Mouse (Mus musculus) heart, embryonic 15.5 days (tissue): ENCODE data around the gene Mex3b. TPM values are rescaled to one million over a fixed set of nuclear protein-coding genes. Genes with fewer than 3 reads are reported as not detected.

ENCODE experiments used
- ATAC-seq: fragments of 200-750 bp; cut with Nextera tagmentation; replicated peaks from 2 replicates; pipeline ENCODE4 v1.8.0; 2017; ENCODE audit warnings: low read depth, moderate TSS enrichment; ENCODE audit not compliant: insufficient number of reproducible peaks, insufficient read depth, low FRiP score
- H3K27ac ChIP-seq: fragments of 300-500 bp; sonication (generic); 2 replicates; pipeline ENCODE4 v1.5.1; 2015; ENCODE audit warnings: mild to moderate bottlenecking, inconsistent platforms
- H3K27me3 ChIP-seq: fragments of 300-500 bp; sonication (generic); 2 replicates; pipeline ENCODE4 v1.6.1; 2015; ENCODE audit warnings: inconsistent platforms
- H3K36me3 ChIP-seq: fragments of 300-500 bp; sonication (generic); 2 replicates; pipeline ENCODE4 v1.6.1; 2015; ENCODE audit warnings: mild to moderate bottlenecking, inconsistent platforms
- H3K4me1 ChIP-seq: fragments of 300-500 bp; sonication (generic); replicated peaks from 2 replicates; pipeline ENCODE4 v1.6.1; 2015; ENCODE audit warnings: inconsistent platforms
- H3K4me2 ChIP-seq: fragments of 300-500 bp; sonication (generic); 2 replicates; pipeline ENCODE4 v1.6.1; 2015; ENCODE audit warnings: inconsistent platforms, mild to moderate bottlenecking, moderate library complexity
- H3K4me3 ChIP-seq: fragments of 300-500 bp; sonication (generic); 2 replicates; pipeline ENCODE4 v1.5.1; 2015; ENCODE audit warnings: mild to moderate bottlenecking, inconsistent platforms
- H3K9ac ChIP-seq: fragments of 300-500 bp; sonication (generic); 2 replicates; pipeline ENCODE4 v1.6.1; 2015; ENCODE audit warnings: mild to moderate bottlenecking, inconsistent platforms
- H3K9me3 ChIP-seq: fragments of 300-500 bp; sonication (generic); replicated peaks from 2 replicates; pipeline ENCODE4 v1.6.1; 2016; ENCODE audit warnings: inconsistent platforms
- WGBS: fragments of 180-500 bp; shearing (Covaris S2); methylation state at CpG from one replicate; pipeline ENCODE4 v1.1.7; 2015; ENCODE audit warnings: mixed read lengths; 5-methylcytosine and 5-hydroxymethylcytosine counted together
- polyA plus RNA-seq: library from polyadenylated mRNA; unstranded; fragments of >200 nt; fragmentation: Nextera tagmentation; extraction: Ambion mirVana; gene quantifications from 2 replicates; pipeline ENCODE4 v1.2.1, GENCODE M21; 2015

Gene Mex3b
- polyA plus RNA-seq, 1 experiment from 2014 or later: 5.4 TPM

- 93% methylated on average over 3 of the region's 3 CpGs for WGBS
- Histone ChIP-seq H3K9me3 (no peaks in the 10 kb centered on the region), H3K27me3 (no peaks in the 10 kb centered on the region), H3K4me2 (no peak overlapping the region), H3K27ac (no peak overlapping the region), H3K9ac (no peak overlapping the region), H3K4me1 (no peaks in the 10 kb centered on the region), H3K4me3 (no peak overlapping the region), H3K36me3 (no peaks in the 10 kb centered on the region)
- no peak for ATAC-seq
These were observed 16.4 kb upstream of the Mex3b start for GRCm38 (mm10) chr7:82850756-82851155.

- H3K36me3 ChIP-seq: no peaks in the 10 kb centered on the region
- ATAC-seq: no peak
- H3K4me3 ChIP-seq: no peak overlapping the region
- no peaks in the 10 kb centered on the region; the same call in 1 of the 2 replicates for H3K27me3 ChIP-seq
- H3K9ac ChIP-seq: no peak overlapping the region
- no peak overlapping the region for H3K27ac ChIP-seq
- 86% methylated on average over 4 of the region's 4 CpGs for WGBS
- H3K4me2 ChIP-seq: no peak overlapping the region
- no peaks in the 10 kb centered on the region for H3K4me1 ChIP-seq
- no peaks in the 10 kb centered on the region for H3K9me3 ChIP-seq
These were observed 15.5 kb upstream of the Mex3b start for GRCm38 (mm10) chr7:82851670-82852069.

GRCm38 (mm10) chr7:82854195-82854766 is 12.9 kb upstream of the Mex3b start:
- no peak overlapping the region for H3K9ac ChIP-seq
- no peak for ATAC-seq
- H3K4me3 ChIP-seq: no peak overlapping the region
- 53% methylated on average over 3 of the region's 3 CpGs for WGBS
- no peak overlapping the region for H3K27ac ChIP-seq
- no peaks in the 10 kb centered on the region; the same call in 1 of the 2 replicates for H3K27me3 ChIP-seq
- no peaks in the 10 kb centered on the region for H3K4me1 ChIP-seq
- no peaks in the 10 kb centered on the region for H3K9me3 ChIP-seq
- H3K36me3 ChIP-seq: no peaks in the 10 kb centered on the region
- no peak overlapping the region for H3K4me2 ChIP-seq

- WGBS: 48% methylated on average over 4 of the region's 4 CpGs
- Histone ChIP-seq H3K9ac (no peak overlapping the region), H3K27ac (no peak overlapping the region), H3K9me3 (no peaks in the 10 kb centered on the region), H3K36me3 (no peaks in the 10 kb centered on the region), H3K4me1 (no peaks in the 10 kb centered on the region), H3K27me3 (no peaks in the 10 kb centered on the region; the same call in 1 of the 2 replicates), H3K4me3 (no peak overlapping the region), H3K4me2 (no peak overlapping the region)
- ATAC-seq: no peak
These were observed 8.5 kb upstream of the Mex3b start for GRCm38 (mm10) chr7:82858611-82859010.

- H3K4me2 ChIP-seq: no peak overlapping the region
- H3K9me3 ChIP-seq: no peaks in the 10 kb centered on the region
- no peak overlapping the region for H3K4me3 ChIP-seq
- no peak overlapping the region for H3K9ac ChIP-seq
- WGBS: 75% methylated on average over 2 of the region's 2 CpGs
- H3K36me3 ChIP-seq: no peaks in the 10 kb centered on the region
- ATAC-seq: no peak
- H3K4me1 ChIP-seq: 0 out of 2 replicates have a peak, but pooled peaks cover 4% of the 10 kb centered on the region
- H3K27me3 ChIP-seq: no peaks in the 10 kb centered on the region; the same call in 1 of the 2 replicates
- H3K27ac ChIP-seq: no peak overlapping the region
These were observed 6.5 kb upstream of the Mex3b start for GRCm38 (mm10) chr7:82860626-82861025.

DNA sequence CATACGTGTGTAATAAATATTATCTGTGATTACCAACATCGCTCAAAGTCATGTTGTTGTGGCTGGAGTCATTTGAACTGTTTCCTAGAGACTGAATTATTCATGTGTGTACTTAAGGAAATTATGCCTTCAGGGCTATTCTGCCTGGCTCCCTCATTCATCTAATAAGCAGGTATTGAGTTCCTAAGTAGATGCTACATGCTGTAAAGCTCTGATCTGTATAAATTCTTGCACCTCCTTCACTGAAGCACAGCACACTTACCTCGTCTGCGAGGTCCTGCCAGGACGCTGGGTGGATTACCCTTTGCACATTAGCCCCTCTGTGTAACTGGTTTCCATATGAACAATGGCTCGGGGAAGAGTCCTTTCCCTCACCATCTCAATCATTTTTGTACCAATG is 3.8 kb upstream of the Mex3b start:
- no peak for ATAC-seq
- H3K27ac ChIP-seq: no peak overlapping the region

DNA sequence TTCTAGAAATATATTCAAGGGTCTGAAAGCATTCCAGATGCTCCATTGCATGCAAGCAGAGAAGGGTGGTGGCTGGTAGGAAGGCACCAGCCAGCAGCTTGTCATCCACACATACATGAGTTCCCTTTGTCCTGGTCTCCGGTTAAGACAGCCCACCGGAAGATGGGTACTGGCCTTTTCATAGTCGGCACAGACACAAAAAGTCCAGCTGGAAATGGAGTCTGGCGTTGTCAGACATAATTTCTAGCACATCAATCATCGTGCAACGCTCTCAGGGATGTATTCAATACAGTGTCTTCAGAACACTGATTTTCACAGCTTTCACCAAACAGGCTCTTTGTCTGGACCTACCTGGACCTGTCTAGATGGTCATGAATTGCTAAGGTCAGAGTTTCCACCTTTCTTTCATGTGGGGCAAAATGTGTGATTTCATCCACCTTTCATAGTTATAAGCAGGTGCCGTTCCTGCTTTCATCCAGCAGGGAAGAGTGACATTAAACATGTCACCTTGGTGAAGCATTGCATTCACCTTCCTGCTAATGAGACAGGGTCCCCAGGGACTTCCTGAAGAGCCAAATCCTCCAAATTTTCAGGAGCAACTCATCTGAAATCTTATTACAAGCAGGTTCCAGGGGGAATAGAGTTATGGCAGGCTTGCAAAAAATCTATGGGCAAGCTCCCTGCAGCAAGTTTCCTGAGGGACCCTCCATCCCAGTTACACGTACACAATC is 2.7 kb upstream of the Mex3b start:
- H3K9me3 ChIP-seq: no peaks in the 10 kb centered on the region
- H3K9ac ChIP-seq: no peak overlapping the region
- H3K4me3 ChIP-seq: peak overlapping the region; percentile 95; the same call in 1 of the 2 replicates
- no peaks in the 10 kb centered on the region for H3K36me3 ChIP-seq
- H3K27me3 ChIP-seq: no peaks in the 10 kb centered on the region
- 60% methylated on average over 8 of the region's 8 CpGs for WGBS
- ATAC-seq: no peak
- peak overlapping the region; percentile 99; the same call in 1 of the 2 replicates for H3K27ac ChIP-seq
- peaks cover 12% of the 10 kb centered on the region for H3K4me1 ChIP-seq
- H3K4me2 ChIP-seq: peak overlapping the region; percentile 92; the same call in 1 of the 2 replicates

More for the DNA sequence above, 3.8 kb upstream of the Mex3b start:
- no peaks in the 10 kb centered on the region for H3K9me3 ChIP-seq
- no peak overlapping the region for H3K4me2 ChIP-seq
- 0 out of 2 replicates have a peak, but pooled peaks cover 4% of the 10 kb centered on the region for H3K4me1 ChIP-seq
- H3K36me3 ChIP-seq: no peaks in the 10 kb centered on the region
- WGBS: 80% methylated on average over 6 of the region's 6 CpGs
- no peaks in the 10 kb centered on the region for H3K27me3 ChIP-seq
- no peak overlapping the region for H3K4me3 ChIP-seq
- H3K9ac ChIP-seq: no peak overlapping the region

DNA sequence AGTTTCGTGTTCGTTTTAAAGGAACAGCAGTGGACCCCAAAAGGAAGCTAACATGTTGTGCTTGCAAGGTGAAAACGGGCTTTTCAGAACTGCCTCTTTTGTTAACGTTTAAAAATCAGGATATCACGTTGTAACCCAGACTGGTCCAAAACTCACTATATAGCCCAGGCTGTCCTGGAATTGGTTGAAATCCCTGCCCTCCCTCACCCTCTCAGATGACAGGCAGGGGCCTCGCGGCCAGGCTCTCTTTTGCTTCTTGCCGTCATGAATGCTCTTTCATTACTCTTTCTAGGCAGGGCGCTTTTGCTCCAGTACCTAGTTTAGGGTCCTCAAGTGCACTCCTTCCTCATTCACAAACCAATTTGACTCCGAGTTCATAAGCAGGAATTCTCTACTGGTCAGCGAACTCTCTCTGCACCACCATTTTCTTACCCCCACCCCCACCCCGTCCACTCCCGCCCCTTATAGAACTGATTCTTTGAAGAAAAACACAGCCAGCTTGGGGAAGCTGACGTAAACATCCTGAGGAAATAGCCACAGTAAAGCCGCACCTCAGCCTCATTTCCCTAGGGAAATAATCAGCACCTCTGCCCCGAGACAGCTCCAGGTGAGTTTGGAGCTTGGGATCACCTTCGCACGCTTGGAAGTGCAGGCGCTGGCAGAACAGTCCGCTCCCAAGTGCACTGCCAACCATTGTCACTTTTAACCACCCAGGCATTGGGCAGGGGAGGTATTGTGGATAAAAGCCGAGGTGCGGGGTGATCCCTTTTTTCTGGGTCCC is 2.0 kb upstream of the Mex3b start:
- no peaks in the 10 kb centered on the region for H3K9me3 ChIP-seq
- H3K36me3 ChIP-seq: no peaks in the 10 kb centered on the region
- peaks cover 19% of the 10 kb centered on the region for H3K4me1 ChIP-seq
- peak overlapping the region; percentile 99 for H3K27ac ChIP-seq
- ATAC-seq: no peak
- peak overlapping the region; percentile 95 for H3K4me3 ChIP-seq
- peak overlapping the region; percentile 61 for H3K9ac ChIP-seq
- 2% methylated on average over 22 of the region's 22 CpGs for WGBS
- H3K4me2 ChIP-seq: peak overlapping the region; percentile 92
- H3K27me3 ChIP-seq: no peaks in the 10 kb centered on the region

GRCm38 (mm10) chr7:82865834-82866485 is 1.2 kb upstream of the Mex3b start:
- Histone ChIP-seq H3K27ac (peak overlapping the region; percentile 99), H3K4me3 (peak overlapping the region; percentile 95), H3K36me3 (no peaks in the 10 kb centered on the region), H3K9ac (peak overlapping the region; percentile 87), H3K4me1 (peaks cover 22% of the 10 kb centered on the region), H3K4me2 (peak overlapping the region; percentile 92), H3K9me3 (no peaks in the 10 kb centered on the region), H3K27me3 (no peaks in the 10 kb centered on the region)
- ATAC-seq: peak; percentile 90
- WGBS: under 1% methylated on average over 65 of the region's 70 CpGs

DNA sequence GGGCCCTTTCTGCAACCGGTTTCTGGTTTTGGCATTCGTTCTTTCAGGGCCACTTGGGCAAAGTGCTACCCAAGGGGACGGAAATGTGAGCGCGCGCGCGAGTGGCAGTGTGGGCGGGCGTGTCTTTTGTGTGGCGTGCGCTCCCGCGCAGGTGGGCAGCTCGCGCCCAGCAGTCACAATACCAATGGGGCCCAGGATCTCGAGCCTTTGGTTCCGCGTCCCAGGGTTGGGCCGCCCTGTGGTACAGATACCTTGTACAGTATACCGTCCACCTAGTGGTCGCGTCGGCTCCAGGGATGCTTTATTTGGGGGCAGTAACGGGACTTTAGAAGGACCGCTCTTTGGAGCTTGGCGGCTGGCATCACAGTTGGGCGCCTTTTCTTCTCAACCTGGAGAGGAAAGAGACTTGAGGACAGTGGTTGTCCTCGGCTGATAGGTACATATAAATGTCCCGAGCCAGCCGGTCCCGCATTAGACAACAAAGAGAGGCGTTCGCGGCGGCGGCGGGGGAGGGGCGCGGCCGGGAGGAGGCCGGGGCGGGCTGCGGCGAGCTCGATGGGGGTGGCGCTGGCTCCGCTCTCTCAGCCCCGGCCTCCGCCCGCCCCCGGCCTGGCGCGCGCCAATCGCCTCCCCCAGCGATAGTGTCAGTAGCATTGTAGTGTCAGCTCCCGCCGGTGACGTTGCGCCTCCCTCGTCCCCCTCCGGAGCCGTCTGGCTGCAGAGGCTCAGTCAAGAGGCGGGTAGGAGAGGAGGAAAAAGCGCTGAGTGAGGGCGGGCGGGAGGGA is 455 bp upstream of the Mex3b start:
- peak overlapping the region; percentile 99 for H3K27ac ChIP-seq
- no peaks in the 10 kb centered on the region for H3K9me3 ChIP-seq
- WGBS: under 1% methylated on average over 66 of the region's 68 CpGs
- H3K4me3 ChIP-seq: peak overlapping the region; percentile 95
- no peaks in the 10 kb centered on the region for H3K27me3 ChIP-seq
- H3K4me2 ChIP-seq: peak overlapping the region; percentile 92
- no peaks in the 10 kb centered on the region for H3K36me3 ChIP-seq
- ATAC-seq: peak; percentile 88
- H3K4me1 ChIP-seq: peaks cover 22% of the 10 kb centered on the region
- H3K9ac ChIP-seq: peak overlapping the region; percentile 98
